Mouse (Mus musculus) lung, adult 2 months (tissue): ENCODE data around the gene Dpep1.

ENCODE experiments used
- CTCF ChIP-seq: fragments of 200-500 bp; IDR thresholded peaks from 2 replicates; pipeline ENCODE4 v1.5.1; 2011; ENCODE audit warnings: mild to moderate bottlenecking, low read length, control low read depth; ENCODE audit not compliant: insufficient read depth
- POLR2A ChIP-seq: fragments of 200-500 bp; IDR thresholded peaks from 2 replicates; pipeline ENCODE4 v1.6.1; 2011; ENCODE audit warnings: low read depth, mild to moderate bottlenecking, control low read depth, low read length, borderline replicate concordance; ENCODE audit errors: extremely low read depth

- TF ChIP-seq POLR2A (no peak), CTCF (no peak)
Observed at GRCm38 (mm10) chr8:123191908-123192307, 5.9 kb downstream of the Dpep1 start.
